Mouse (Mus musculus): ENCODE measurements at regions not wholly inside any gene's neighbourhood (a gene's known extent, or its start where the extent isn't known, plus 50 kb on each side); places are given as distances from the start of the nearest gene placed in this dataset.
A peak's percentile ranks its signal among the peaks of the same experiment; 100 is the strongest.

DNA sequence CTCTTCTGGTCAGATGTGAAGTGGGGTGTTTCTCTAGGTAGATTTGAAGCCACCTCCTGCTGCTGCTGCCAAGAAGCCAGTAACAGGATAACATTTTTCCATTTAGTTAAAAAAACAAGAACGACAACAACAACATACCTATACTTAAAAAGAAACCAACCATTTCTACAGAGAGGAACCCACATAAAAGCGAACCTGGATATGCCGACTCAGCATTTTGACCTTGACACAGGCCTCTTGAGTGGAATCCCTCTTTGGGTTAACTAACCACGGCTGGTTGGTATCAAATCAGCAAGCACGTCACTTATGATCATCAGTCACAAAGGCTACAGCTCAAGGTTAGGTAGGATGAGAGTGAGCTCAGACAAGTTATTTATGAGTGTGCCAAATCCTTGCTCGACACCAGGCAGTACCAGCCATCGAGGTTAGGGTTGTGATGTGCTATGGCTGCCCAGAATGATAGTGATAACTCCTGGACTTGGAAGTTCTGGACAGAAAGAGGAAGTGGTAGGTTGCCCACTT is 269.7 kb downstream of the Cbln1 start:
- DNase-seq (ENCODE audit: low spot score in 2 of 2): no peak

GRCm38 (mm10) chr8:87199461-87200131 is 272.8 kb downstream of the Cbln1 start:
- no peak for DNase-seq (ENCODE audit: low spot score in 2 of 2)

DNA sequence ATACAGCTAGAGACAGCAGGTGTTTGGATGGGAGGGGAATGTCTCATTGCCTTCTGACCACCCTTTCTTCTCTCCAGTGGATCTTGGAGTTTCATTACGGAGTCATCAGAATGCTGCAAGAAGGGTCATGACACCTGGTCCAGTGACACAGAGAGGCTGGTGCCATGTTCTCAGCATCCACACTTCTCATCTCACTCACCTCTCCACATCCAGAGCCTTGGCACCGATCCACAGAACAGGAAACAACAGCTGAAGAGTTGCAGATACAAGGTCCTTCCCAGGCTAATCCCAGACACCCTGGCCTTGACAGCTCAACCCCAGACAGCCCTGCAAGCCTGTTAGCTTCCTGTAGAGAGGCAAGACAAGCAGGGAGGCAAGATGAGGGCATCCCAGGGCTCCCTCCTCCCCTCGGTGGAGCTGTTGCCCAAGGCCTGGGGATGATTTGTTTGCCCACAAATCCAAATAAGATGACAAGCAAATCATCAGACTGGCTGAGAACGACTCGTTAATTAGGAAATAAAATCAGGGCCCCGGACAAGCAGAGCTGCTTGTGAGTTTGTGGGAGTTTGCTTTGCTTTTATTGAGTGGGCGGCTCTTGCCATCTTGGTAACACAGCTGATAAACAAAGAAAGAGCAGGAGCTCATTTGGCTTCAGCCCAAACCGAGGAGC is 274.4 kb downstream of the Cbln1 start:
- peak in 1 of 2 experiments; percentile 21 for DNase-seq (ENCODE audit: low spot score in 2 of 2)

- DNase-seq (ENCODE audit: low spot score in 2 of 2): no peak
These were observed 275.4 kb downstream of the Cbln1 start for GRCm38 (mm10) chr8:87197000-87197399.

DNA sequence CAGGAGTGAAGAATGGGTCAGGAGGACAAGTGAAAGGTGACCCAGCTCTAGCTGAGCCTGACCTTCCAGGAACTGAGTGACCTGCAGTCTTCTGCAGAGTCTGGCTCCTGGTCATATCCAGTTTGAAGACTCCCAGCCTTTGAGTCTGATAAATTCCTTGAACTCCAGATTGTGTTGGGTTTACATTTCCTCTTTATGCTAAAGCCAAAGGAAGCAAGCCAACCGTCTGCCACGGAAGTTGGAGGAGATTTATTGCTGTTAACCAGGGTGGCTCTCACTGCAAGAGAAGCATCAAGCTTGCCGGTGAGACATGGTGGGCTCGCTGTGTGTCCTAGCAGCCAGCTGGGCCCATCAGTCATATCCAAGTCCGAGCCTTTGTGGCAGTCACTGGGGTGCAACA is 276.4 kb downstream of the Cbln1 start:
- no peak for DNase-seq (ENCODE audit: low spot score in 2 of 2)

DNA sequence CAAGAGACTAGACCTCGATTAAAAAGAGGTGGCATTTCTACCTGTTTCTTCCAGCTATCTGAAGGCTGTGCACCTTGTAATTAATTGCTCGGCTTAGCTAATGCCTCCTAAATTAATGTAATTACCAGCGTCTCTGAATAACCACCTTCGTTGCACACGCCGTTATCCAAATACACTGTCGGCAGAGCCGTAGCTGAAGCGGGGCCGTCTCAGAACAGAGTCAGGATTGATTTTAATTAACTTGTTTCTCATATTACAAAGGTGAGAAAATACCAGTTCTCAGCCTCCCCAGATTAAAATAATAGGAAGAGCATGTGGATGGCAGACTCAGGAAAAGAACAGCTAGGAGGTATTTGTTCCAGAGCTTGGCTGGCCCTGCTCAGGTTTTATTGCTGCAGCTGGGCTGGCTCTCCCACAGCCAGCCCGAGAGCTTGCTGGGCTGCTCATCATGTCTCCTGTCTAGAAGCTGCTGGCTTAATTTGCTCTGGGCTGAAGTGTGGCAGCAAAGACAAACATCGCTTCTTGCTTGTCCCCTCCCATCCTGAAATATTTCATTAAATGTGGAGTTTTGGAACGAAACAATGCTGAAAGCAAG is 282.5 kb downstream of the Cbln1 start:
- DNase-seq (ENCODE audit: low spot score in 2 of 2): no peak

GRCm38 (mm10) chr8:87182888-87183287 is 289.5 kb downstream of the Cbln1 start:
- no peak for DNase-seq (ENCODE audit: low spot score in 2 of 2)

DNA sequence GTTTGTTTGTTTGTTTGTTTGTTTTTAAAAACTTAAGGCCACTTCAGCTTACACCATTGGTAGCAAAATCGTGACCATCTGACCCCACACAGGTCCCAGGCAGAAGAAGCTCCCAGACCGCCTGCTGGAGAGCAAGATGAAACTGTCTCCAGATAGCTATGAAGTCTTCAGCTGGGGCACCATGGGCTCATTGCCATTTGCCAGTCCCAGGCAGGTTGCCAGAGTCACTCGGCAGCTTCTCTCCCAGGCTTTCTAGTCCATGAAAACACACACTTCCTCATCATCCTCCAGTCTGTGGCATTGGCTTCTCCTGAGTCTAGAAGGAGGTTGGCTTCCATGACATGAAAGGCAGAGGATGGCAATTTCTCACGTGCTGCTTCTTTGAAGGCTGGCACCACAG is 293.5 kb upstream of the N4bp1 start:
- DNase-seq (ENCODE audit: low spot score in 2 of 2): no peak

GRCm38 (mm10) chr8:87177620-87178019 is 292.6 kb upstream of the N4bp1 start:
- no peak for DNase-seq (ENCODE audit: low spot score in 2 of 2)

- DNase-seq (ENCODE audit: low spot score in 2 of 2): no peak
These were observed 290.0 kb upstream of the N4bp1 start for GRCm38 (mm10) chr8:87175097-87175496.

GRCm38 (mm10) chr8:87173720-87174119 is 288.7 kb upstream of the N4bp1 start:
- no peak for DNase-seq (ENCODE audit: low spot score in 2 of 2)

DNA sequence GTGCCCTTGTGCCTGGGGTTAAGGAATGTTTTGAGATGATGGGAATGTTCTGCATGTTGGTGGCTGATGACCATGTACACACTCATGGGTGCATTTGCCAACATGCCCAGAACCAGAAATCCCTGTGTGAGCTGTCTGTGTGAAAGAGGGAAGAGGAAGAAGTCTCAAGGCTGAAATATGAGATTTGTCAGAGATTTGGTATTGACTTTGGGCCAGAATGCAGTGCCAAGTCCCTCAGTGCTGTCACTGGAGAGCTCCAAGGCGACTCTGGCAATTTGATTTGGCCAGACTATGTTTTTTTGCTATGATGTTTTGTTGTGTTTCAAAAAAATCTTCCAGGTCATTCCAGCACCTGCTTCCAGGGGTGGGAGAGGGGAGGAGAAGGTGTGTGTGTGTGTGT is 281.7 kb upstream of the N4bp1 start:
- no peak for DNase-seq (ENCODE audit: low spot score in 2 of 2)

DNA sequence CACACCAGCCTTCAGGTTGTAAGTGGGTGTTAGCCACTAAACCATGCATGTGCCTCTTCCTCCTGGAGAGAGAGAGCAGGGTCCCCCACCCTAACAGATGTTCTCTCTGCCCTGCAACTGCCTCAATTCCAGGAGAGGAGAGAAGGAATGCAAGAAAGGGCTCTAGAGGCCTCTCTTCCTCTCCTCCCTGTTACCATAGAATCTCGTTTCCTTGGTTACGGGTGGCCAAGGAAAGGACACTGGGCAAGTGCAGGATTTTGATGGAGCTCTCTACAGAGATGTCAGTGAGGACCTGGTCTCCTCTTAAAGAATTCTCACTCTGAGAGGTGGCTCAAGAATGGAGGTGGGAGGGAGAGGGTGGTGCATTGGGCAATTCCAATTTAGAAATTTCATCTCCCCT is 275.4 kb upstream of the N4bp1 start:
- DNase-seq (ENCODE audit: low spot score in 2 of 2): no peak

GRCm38 (mm10) chr8:87158322-87158721 is 273.3 kb upstream of the N4bp1 start:
- DNase-seq (ENCODE audit: low spot score in 2 of 2): no peak

GRCm38 (mm10) chr8:87155819-87156425 is 270.9 kb upstream of the N4bp1 start:
- DNase-seq (ENCODE audit: low spot score in 2 of 2): no peak

GRCm38 (mm10) chr8:87152068-87152915 is 267.2 kb upstream of the N4bp1 start:
- no peak for DNase-seq (ENCODE audit: low spot score in 2 of 2)

- DNase-seq (ENCODE audit: low spot score in 2 of 2): no peak
These were observed 263.8 kb upstream of the N4bp1 start for GRCm38 (mm10) chr8:87148853-87149252.

DNA sequence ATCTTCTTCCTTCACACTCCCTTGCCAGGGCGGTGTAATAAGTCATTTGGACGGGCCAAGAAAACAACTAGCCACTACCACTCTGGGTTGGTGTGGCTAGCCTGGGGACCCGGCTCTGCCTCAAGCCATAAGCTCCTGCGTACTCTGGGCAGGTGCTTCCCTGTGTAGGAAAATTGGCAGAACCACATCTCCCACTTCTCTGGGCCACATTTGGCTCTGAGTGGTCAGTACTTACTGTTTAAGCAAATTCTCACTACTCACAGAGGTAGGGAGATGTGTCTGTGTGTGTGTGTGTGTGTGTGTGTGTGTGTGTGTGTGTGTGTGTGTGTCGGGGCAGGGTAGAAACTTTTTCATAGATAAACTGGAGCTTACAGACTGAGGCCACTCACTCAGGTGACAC is 262.6 kb upstream of the N4bp1 start:
- no peak for DNase-seq (ENCODE audit: low spot score in 2 of 2)

DNA sequence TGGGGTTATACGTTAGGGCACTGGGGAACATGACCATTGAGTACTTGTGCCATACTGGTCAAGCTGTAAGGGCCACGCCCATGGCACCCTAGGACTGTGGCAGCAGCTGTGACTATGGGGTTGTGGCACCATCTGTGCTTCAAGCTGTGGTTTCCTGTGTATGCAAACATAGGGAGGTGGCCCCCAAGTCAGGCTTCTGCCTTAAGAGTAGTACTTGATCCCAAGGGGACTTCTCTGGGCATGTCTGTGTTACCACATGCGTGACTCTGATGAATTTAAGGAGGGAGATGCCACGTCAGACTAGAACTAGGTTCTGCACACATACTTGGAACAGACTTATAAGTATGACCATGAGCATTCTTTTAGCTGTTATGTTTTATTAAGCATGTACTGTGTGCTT is 252.4 kb upstream of the N4bp1 start:
- no peak for DNase-seq (ENCODE audit: low spot score in 2 of 2)

DNA sequence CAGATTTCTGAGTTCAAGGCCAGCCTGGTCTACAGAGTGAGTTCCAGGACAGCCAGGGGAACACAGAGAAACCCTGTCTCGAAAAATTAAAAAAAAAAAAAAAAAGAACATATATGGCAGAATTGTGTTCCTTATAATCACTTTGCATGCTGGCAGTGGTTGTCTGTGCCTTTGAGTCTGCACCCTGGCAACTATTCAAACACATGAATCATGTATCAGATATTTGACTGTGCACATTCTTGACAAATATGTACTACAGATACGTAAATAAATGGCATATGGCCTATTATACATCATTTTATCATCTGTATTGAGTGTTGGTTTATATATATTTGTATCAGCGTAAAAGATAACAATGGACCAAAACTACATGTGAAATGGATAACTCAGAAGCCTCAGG is 246.7 kb upstream of the N4bp1 start:
- no peak for DNase-seq (ENCODE audit: low spot score in 2 of 2)

- DNase-seq (ENCODE audit: low spot score in 2 of 2): no peak
These were observed 245.6 kb upstream of the N4bp1 start for GRCm38 (mm10) chr8:87130691-87131090.

DNA sequence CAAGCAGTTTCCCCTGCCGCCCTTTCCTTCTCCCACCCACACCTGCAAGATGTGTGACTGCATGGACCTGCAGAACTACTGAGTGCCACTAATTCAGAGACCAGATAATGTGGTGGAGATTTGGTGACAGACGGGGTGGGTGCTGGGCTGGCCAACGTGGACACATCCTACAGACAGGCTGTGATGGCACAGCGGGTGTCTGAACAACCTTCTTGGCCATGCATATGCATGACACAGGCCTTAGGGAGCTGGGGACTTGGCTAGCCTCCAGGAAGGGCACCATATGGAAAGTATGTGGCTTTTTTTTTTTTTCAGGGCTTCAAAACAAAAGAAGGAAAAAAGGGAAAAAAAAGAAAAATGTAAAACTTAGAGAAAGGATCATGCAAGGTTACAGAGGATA is 243.5 kb upstream of the N4bp1 start:
- no peak for DNase-seq (ENCODE audit: low spot score in 2 of 2)

Measured in urinary bladder, postnatal 4 days (tissue).